Comparison of ENCODE assay signal across 9 mouse cellular contexts in genomic region chr19:56776719-56777382, GRCm38 (mm10). TPM values are rescaled to one million over a fixed set of nuclear protein-coding genes. Genes with fewer than 3 reads are reported as not detected.
A peak's percentile ranks its signal among the peaks of the same experiment; 100 is the strongest.
DNase-seq lines count a peak whose midpoint lies in the region; ATAC-seq lines count a peak whose summit lies in the region.
"Had no signal": no experiment of that assay in that cellular context is flagged by ENCODE, and none has a peak within 500 bp of the region (broad histone marks: within the 10 kb centered on the region; RNA-seq: fewer than 3 reads in every experiment).

No protein-coding gene starts in this region.

- ATAC-seq in cerebellum, adult (ENCODE audit: insufficient number of reproducible peaks, low FRiP score, low TSS enrichment), result no peak
- ATAC-seq in embryonic facial prominence, embryonic 12.5 days (ENCODE audit: insufficient number of reproducible peaks, insufficient read depth, low FRiP score, low TSS enrichment), result peak; percentile 73; the same call in 1 of the 2 replicates
- ATAC-seq in heart, embryonic 15.5 days (replicated peaks; ENCODE audit: insufficient number of reproducible peaks, insufficient read depth, low FRiP score, low read depth), result 0 out of 2 replicates have a peak, but pooled peaks have one; percentile 13

- WGBS in embryonic facial prominence, embryonic 12.5 days, result 35% methylated on average over 16 of the region's 16 CpGs
- 20% methylated on average over 16 of the region's 16 CpGs for WGBS in heart, embryonic 15.5 days
- 13% methylated on average over 16 of the region's 16 CpGs for WGBS in large intestine, adult 2 months

- DNase-seq in cerebellum, adult 9-11 months, result peak; percentile 13
- DNase-seq in R1 (ENCODE audit: low read depth, low spot score), result peak; percentile 57
- DNase-seq in large intestine, adult 2 months (ENCODE audit: low read depth, low spot score), result peak; percentile 44
- peak; percentile 72 for DNase-seq in splenic B cell, adult 2 months (ENCODE audit: low read depth, low spot score)

- no peak overlapping the region for H3K27ac ChIP-seq in embryonic facial prominence, embryonic 12.5 days
- H3K27ac ChIP-seq in heart, embryonic 15.5 days, result no peak overlapping the region
- H3K27ac ChIP-seq: liver, embryonic 15.5 days had no signal

- no peaks in the 10 kb centered on the region for H3K36me3 ChIP-seq in embryonic facial prominence, embryonic 12.5 days
- H3K36me3 ChIP-seq in heart, embryonic 15.5 days, result no peaks in the 10 kb centered on the region
- no peaks in the 10 kb centered on the region for H3K36me3 ChIP-seq in megakaryocyte, embryonic 14.5 days (replicated peaks; ENCODE audit: low read length)
- H3K36me3 ChIP-seq in splenic B cell, adult 2 months (ENCODE audit: control insufficient read depth, insufficient read depth, low read length, poor library complexity, severe bottlenecking), result no peaks in the 10 kb centered on the region
- H3K36me3 ChIP-seq: liver, embryonic 15.5 days had no signal

- peaks cover 12% of the 10 kb centered on the region for H3K4me1 ChIP-seq in embryonic facial prominence, embryonic 12.5 days
- peaks cover 52% of the 10 kb centered on the region for H3K4me1 ChIP-seq in heart, embryonic 15.5 days (replicated peaks)
- H3K4me1 ChIP-seq in megakaryocyte, embryonic 14.5 days, result peaks cover 73% of the 10 kb centered on the region

- H3K4me3 ChIP-seq in embryonic facial prominence, embryonic 12.5 days, result no peak overlapping the region
- H3K4me3 ChIP-seq in heart, embryonic 15.5 days, result peak overlapping the region; percentile 35
- H3K4me3 ChIP-seq in megakaryocyte, embryonic 14.5 days (replicated peaks), result peak overlapping the region; percentile 88
- H3K4me3 ChIP-seq: liver, embryonic 15.5 days had no signal

- no peaks in the 10 kb centered on the region for H3K9me3 ChIP-seq in embryonic facial prominence, embryonic 12.5 days
- H3K9me3 ChIP-seq in heart, embryonic 15.5 days (replicated peaks), result no peaks in the 10 kb centered on the region
- H3K9me3 ChIP-seq in megakaryocyte, embryonic 14.5 days, result no peaks in the 10 kb centered on the region
- H3K9me3 ChIP-seq: liver, embryonic 15.5 days had no signal

- peak overlapping the region; percentile 20; the same call in 1 of the 2 replicates for H3K4me2 ChIP-seq in embryonic facial prominence, embryonic 12.5 days (replicated peaks)
- peak overlapping the region; percentile 65 for H3K4me2 ChIP-seq in heart, embryonic 15.5 days

- H3K9ac ChIP-seq in embryonic facial prominence, embryonic 12.5 days, result no peak overlapping the region
- no peak overlapping the region for H3K9ac ChIP-seq in heart, embryonic 15.5 days
- H3K9ac ChIP-seq: liver, embryonic 15.5 days had no signal

- peaks cover 16% of the 10 kb centered on the region; the same call in 1 of the 2 replicates for H3K27me3 ChIP-seq in embryonic facial prominence, embryonic 12.5 days
- no peaks in the 10 kb centered on the region for H3K27me3 ChIP-seq in heart, embryonic 15.5 days
- no peaks in the 10 kb centered on the region for H3K27me3 ChIP-seq in megakaryocyte, embryonic 14.5 days (replicated peaks)
- no peaks in the 10 kb centered on the region for H3K27me3 ChIP-seq in splenic B cell, adult 2 months (ENCODE audit: control insufficient read depth, insufficient read depth, low read length, poor library complexity, severe bottlenecking)

RNA-seq across cellular contexts. Expression of gene Ccdc186, which starts 45.1 kb away (rescaled TPM):
- 23.9 TPM in 2 replicates for polyA plus RNA-seq in embryonic facial prominence, embryonic 12.5 days (2016; fragmentation: Nextera tagmentation; extraction: Ambion mirVana)
- 17.8 and 19.0 TPM in 2 replicates for polyA plus RNA-seq in heart, embryonic 15.5 days (2015; fragmentation: Nextera tagmentation; extraction: Ambion mirVana)
- 4.1 and 6.1 TPM in 2 replicates for polyA plus RNA-seq in large intestine, adult 2 months (2012; rRNA removed)
- polyA plus RNA-seq in megakaryocyte, embryonic 14.5 days (2012; ENCODE audit: insufficient read depth, low replicate concordance), result 0.72 TPM in 1 of 2 replicates, not detected in the other

RNA-seq across cellular contexts. Expression of gene Tdrd1, which starts 49.2 kb away (rescaled TPM):
- polyA plus RNA-seq in embryonic facial prominence, embryonic 12.5 days (2016; fragmentation: Nextera tagmentation; extraction: Ambion mirVana), result 1.6 and 2.0 TPM in 2 replicates
- 0.31 and 0.61 TPM in 2 replicates for polyA plus RNA-seq in heart, embryonic 15.5 days (2015; fragmentation: Nextera tagmentation; extraction: Ambion mirVana)
- polyA plus RNA-seq in large intestine, adult 2 months (2012; rRNA removed), result 0.17 and 0.52 TPM in 2 replicates
- polyA plus RNA-seq in megakaryocyte, embryonic 14.5 days (2012; ENCODE audit: insufficient read depth, low replicate concordance), result not detected in 2 replicates

RNA-seq across cellular contexts. Expression of gene Adrb1, which starts 54.9 kb away (rescaled TPM):
- polyA plus RNA-seq in embryonic facial prominence, embryonic 12.5 days (2016; fragmentation: Nextera tagmentation; extraction: Ambion mirVana), result 1.2 and 1.5 TPM in 2 replicates
- polyA plus RNA-seq in heart, embryonic 15.5 days (2015; fragmentation: Nextera tagmentation; extraction: Ambion mirVana), result 4.0 and 4.7 TPM in 2 replicates
- 0.93 and 1.5 TPM in 2 replicates for polyA plus RNA-seq in large intestine, adult 2 months (2012; rRNA removed)
- polyA plus RNA-seq in megakaryocyte, embryonic 14.5 days (2012; ENCODE audit: insufficient read depth, low replicate concordance), result not detected in 2 replicates

Comparison
In these comparisons a context has a peak if more than half of its experiments do, and no peak if none do; other contexts are left out.
1. DNase-seq: peak in every context shown above with its lines; median percentile 72 in splenic B cell, adult 2 months; 57 in R1; 44 in large intestine, adult 2 months; 13 in cerebellum, adult 9-11 months.